Mouse (Mus musculus) midbrain, embryonic 11.5 days (tissue): ENCODE measurements around the gene Gdap1l1. TPM values are rescaled to one million over a fixed set of nuclear protein-coding genes. Genes with fewer than 3 reads are reported as not detected.
"Not testable (repeated sequence)": the region's sequence is repeated elsewhere in the genome, so short reads cannot be mapped to it uniquely, and the experiment has no call there.

Source experiments
- ATAC-seq: fragments of 200-750 bp; cut with Nextera tagmentation; 2 replicates; pipeline ENCODE4 v1.8.0; 2017; ENCODE audit warnings: moderate TSS enrichment, moderate library complexity; ENCODE audit not compliant: low FRiP score
- DNase-seq: peaks from one replicate; pipeline ENCODE4 v3.0.0; 2015; ENCODE audit warnings: low spot score; ENCODE audit errors: missing footprints
- H3K27ac ChIP-seq: fragments of 300-500 bp; sonication (generic); 2 replicates; pipeline ENCODE4 v1.5.1; 2014; ENCODE audit warnings: low read depth, low read length
- H3K27me3 ChIP-seq: fragments of 300-500 bp; sonication (generic); 2 replicates; pipeline ENCODE4 v1.6.1; 2014; ENCODE audit warnings: mild to moderate bottlenecking, low read length, moderate library complexity, mixed read lengths; ENCODE audit not compliant: control insufficient read depth, insufficient read depth
- H3K36me3 ChIP-seq: fragments of 300-500 bp; sonication (generic); 2 replicates; pipeline ENCODE4 v1.6.1; 2014; ENCODE audit warnings: mild to moderate bottlenecking, low read length, moderate library complexity, mixed read lengths; ENCODE audit not compliant: control insufficient read depth, insufficient read depth
- H3K4me1 ChIP-seq: fragments of 300-500 bp; sonication (generic); 2 replicates; pipeline ENCODE4 v1.6.1; 2014; ENCODE audit warnings: low read length; ENCODE audit not compliant: control insufficient read depth, insufficient read depth
- H3K4me2 ChIP-seq: fragments of 300-500 bp; sonication (generic); 2 replicates; pipeline ENCODE4 v1.6.1; 2014; ENCODE audit warnings: mild to moderate bottlenecking, moderate library complexity
- H3K4me3 ChIP-seq: fragments of 300-500 bp; sonication (generic); 2 replicates; pipeline ENCODE4 v1.5.1; 2014; ENCODE audit warnings: low read depth, low read length
- H3K9ac ChIP-seq: fragments of 300-500 bp; sonication (generic); 2 replicates; pipeline ENCODE4 v1.6.1; 2014; ENCODE audit warnings: low read length
- H3K9me3 ChIP-seq: fragments of 300-500 bp; sonication (generic); 2 replicates; pipeline ENCODE4 v1.6.1; 2016; ENCODE audit warnings: low read length; ENCODE audit not compliant: control insufficient read depth
- WGBS: fragments of 180-500 bp; shearing (Covaris S2); extraction: QIAGEN DNeasy Blood & Tissue Kit; methylation state at CpG from one replicate; pipeline ENCODE4 v1.1.7; 2014; 5-methylcytosine and 5-hydroxymethylcytosine counted together
- polyA plus RNA-seq: library from polyadenylated mRNA; unstranded; fragments of >200 nt; fragmentation: Nextera tagmentation; extraction: Ambion mirVana; gene quantifications from 2 replicates; pipeline ENCODE4 v1.2.1, GENCODE M21; 2014

Gene Gdap1l1
- polyA plus RNA-seq, 1 experiment from 2014 or later, result 42.9 TPM

GRCm38 (mm10) chr2:163401221-163401620, 37.1 kb upstream of the Gdap1l1 start:
- Histone ChIP-seq H3K4me2 (no peak overlapping the region), H3K4me1 (peaks cover 7% of the 10 kb centered on the region), H3K27me3 (no peaks in the 10 kb centered on the region), H3K9me3 (no peaks in the 10 kb centered on the region), H3K36me3 (no peaks in the 10 kb centered on the region), H3K27ac (no peak overlapping the region), H3K9ac (no peak overlapping the region), H3K4me3 (no peak overlapping the region)
- 11% methylated on average over 8 of the region's 8 CpGs for whole genome bisulfite sequencing
- DNase-seq (peak; percentile 98), ATAC-seq (no peak)

- DNase-seq (no peak), ATAC-seq (no peak)
- Histone ChIP-seq H3K4me1 (no peaks in the 10 kb centered on the region), H3K4me2 (no peak overlapping the region), H3K4me3 (no peak overlapping the region), H3K9me3 (no peaks in the 10 kb centered on the region), H3K27me3 (no peaks in the 10 kb centered on the region), H3K27ac (no peak overlapping the region), H3K36me3 (peaks cover 6% of the 10 kb centered on the region), H3K9ac (no peak overlapping the region)
- WGBS, result 88% methylated on average over 8 of the region's 8 CpGs
These were observed 34.0 kb upstream of the Gdap1l1 start for GRCm38 (mm10) chr2:163404037-163404815.

GRCm38 (mm10) chr2:163410211-163410610, 28.1 kb upstream of the Gdap1l1 start:
- no peak for ATAC-seq
- Histone ChIP-seq H3K27ac (no peak overlapping the region), H3K9ac (no peak overlapping the region), H3K36me3 (peaks cover 11% of the 10 kb centered on the region), H3K4me3 (no peak overlapping the region), H3K9me3 (no peaks in the 10 kb centered on the region), H3K27me3 (no peaks in the 10 kb centered on the region), H3K4me2 (no peak overlapping the region), H3K4me1 (no peaks in the 10 kb centered on the region)
- WGBS, result 90% methylated on average over 3 of the region's 3 CpGs
- no peak for DNase-seq

GRCm38 (mm10) chr2:163411344-163411743, 26.9 kb upstream of the Gdap1l1 start:
- H3K9ac ChIP-seq, H3K4me2 ChIP-seq, H3K9me3 ChIP-seq, ATAC-seq, H3K27ac ChIP-seq, H3K27me3 ChIP-seq, H3K4me3 ChIP-seq, H3K4me1 ChIP-seq, DNase-seq: not testable (repeated sequence)
- whole genome bisulfite sequencing, result 99% methylated on average over 3 of the region's 3 CpGs
- H3K36me3 ChIP-seq, result peaks cover 11% of the 10 kb centered on the region

- H3K4me2 ChIP-seq, result no peak overlapping the region
- H3K9me3 ChIP-seq, result no peaks in the 10 kb centered on the region
- WGBS, result 95% methylated on average over 4 of the region's 4 CpGs
- ATAC-seq (no peak), DNase-seq (no peak)
- H3K4me1 ChIP-seq, result no peaks in the 10 kb centered on the region
- no peak overlapping the region for H3K9ac ChIP-seq
- H3K27ac ChIP-seq, result no peak overlapping the region
- no peak overlapping the region for H3K4me3 ChIP-seq
- H3K27me3 ChIP-seq, result no peaks in the 10 kb centered on the region
- H3K36me3 ChIP-seq, result peaks cover 11% of the 10 kb centered on the region
These were observed 26.4 kb upstream of the Gdap1l1 start for GRCm38 (mm10) chr2:163411840-163412239.

- H3K27ac ChIP-seq, result no peak overlapping the region
- H3K4me3 ChIP-seq, result no peak overlapping the region
- peaks cover 7% of the 10 kb centered on the region for H3K36me3 ChIP-seq
- no peaks in the 10 kb centered on the region for H3K9me3 ChIP-seq
- no peaks in the 10 kb centered on the region for H3K27me3 ChIP-seq
- H3K4me2 ChIP-seq, result no peak overlapping the region
- DNase-seq (no peak), ATAC-seq (no peak)
- H3K4me1 ChIP-seq, result no peaks in the 10 kb centered on the region; the same call in 1 of the 2 replicates
- 99% methylated on average over 4 of the region's 4 CpGs for WGBS
- no peak overlapping the region for H3K9ac ChIP-seq
These were observed 25.9 kb upstream of the Gdap1l1 start for GRCm38 (mm10) chr2:163412419-163412818.

GRCm38 (mm10) chr2:163412846-163413590, 25.3 kb upstream of the Gdap1l1 start:
- no peak for ATAC-seq
- H3K36me3 ChIP-seq, result peaks cover 7% of the 10 kb centered on the region

GRCm38 (mm10) chr2:163417026-163417425, 21.2 kb upstream of the Gdap1l1 start:
- H3K9ac ChIP-seq, result no peak overlapping the region
- H3K27me3 ChIP-seq, result no peaks in the 10 kb centered on the region
- no peaks in the 10 kb centered on the region for H3K9me3 ChIP-seq
- H3K4me2 ChIP-seq, result no peak overlapping the region
- H3K36me3 ChIP-seq, result peaks cover 3% of the 10 kb centered on the region; the same call in 1 of the 2 replicates
- DNase-seq (no peak), ATAC-seq (no peak)
- H3K4me3 ChIP-seq, result no peak overlapping the region
- H3K27ac ChIP-seq, result no peak overlapping the region
- H3K4me1 ChIP-seq, result peaks cover 15% of the 10 kb centered on the region
- 90% methylated on average over 6 of the region's 6 CpGs for whole genome bisulfite sequencing

More at GRCm38 (mm10) chr2:163412846-163413590, 25.3 kb upstream of the Gdap1l1 start:
- Histone ChIP-seq H3K27me3 (no peaks in the 10 kb centered on the region), H3K4me3 (no peak overlapping the region), H3K4me1 (peaks cover 5% of the 10 kb centered on the region), H3K9ac (no peak overlapping the region), H3K4me2 (no peak overlapping the region), H3K9me3 (no peaks in the 10 kb centered on the region), H3K27ac (no peak overlapping the region)
- no peak for DNase-seq
- WGBS, result 92% methylated on average over 9 of the region's 9 CpGs

GRCm38 (mm10) chr2:163417830-163418229, 20.4 kb upstream of the Gdap1l1 start:
- H3K4me3 ChIP-seq, result peak overlapping the region; percentile 94
- H3K27ac ChIP-seq, result no peak overlapping the region
- ATAC-seq (no peak), DNase-seq (peak; percentile 75)
- no peaks in the 10 kb centered on the region for H3K27me3 ChIP-seq
- H3K36me3 ChIP-seq, result peaks cover 3% of the 10 kb centered on the region; the same call in 1 of the 2 replicates
- H3K9me3 ChIP-seq, result no peaks in the 10 kb centered on the region
- peak overlapping the region; percentile 79 for H3K4me2 ChIP-seq
- H3K4me1 ChIP-seq, result peaks cover 15% of the 10 kb centered on the region
- no peak overlapping the region; the same call in 1 of the 2 replicates for H3K9ac ChIP-seq
